Mouse (Mus musculus) fibroblast of lung, adult 2 months (primary cell): ENCODE data around the gene Poc1b.
"Not testable (repeated sequence)": the region's sequence is repeated elsewhere in the genome, so short reads cannot be mapped to it uniquely, and the experiment has no call there.

ENCODE experiments used
- DNase-seq: peaks from one replicate; pipeline ENCODE4 v3.0.0-alpha.2; 2011; ENCODE audit warnings: low read depth

The Poc1b gene

DNA sequence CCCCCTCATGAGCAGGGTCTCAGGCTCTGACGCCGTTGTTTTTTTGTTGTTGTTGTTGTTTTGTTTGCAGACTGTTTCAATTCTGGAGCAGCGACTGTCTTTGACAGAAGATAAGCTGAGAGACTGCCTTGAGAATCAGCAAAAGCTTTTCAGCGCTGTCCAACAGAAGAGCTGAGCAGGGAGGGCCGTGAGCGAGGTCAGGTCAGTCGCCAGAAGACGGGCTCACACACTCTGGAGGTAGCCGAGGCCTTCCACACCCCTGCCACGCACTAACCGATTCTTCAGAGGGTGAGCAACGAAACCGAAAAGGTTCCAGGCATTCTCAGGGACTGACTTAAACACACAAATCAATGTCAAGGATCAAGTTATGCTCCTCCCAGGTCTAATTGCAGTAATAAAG, 89.7 kb downstream of the Poc1b start:
- DNase-seq: no peak

DNA sequence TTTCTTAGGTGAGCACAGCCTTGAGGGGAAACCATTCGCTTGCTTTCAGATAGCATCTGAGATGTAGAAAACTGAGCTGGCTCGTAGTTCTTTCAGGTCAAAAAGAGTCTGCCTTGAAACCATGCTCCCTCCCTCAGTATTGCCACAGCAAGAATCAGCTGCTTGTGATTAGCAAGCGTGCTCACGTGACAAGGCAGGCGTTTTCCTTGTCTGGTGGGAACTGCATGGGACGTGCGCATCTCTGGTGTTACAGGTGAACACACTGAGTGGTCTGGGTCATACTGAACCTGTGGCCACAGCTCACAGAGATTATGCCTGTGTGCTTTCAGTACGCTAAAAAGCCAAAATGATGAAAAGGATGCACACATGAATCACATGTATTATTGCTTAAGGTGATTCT, 90.3 kb downstream of the Poc1b start:
- no peak for DNase-seq

- DNase-seq: no peak
These were observed 90.9 kb downstream of the Poc1b start for GRCm38 (mm10) chr10:99197607-99198305.

DNA sequence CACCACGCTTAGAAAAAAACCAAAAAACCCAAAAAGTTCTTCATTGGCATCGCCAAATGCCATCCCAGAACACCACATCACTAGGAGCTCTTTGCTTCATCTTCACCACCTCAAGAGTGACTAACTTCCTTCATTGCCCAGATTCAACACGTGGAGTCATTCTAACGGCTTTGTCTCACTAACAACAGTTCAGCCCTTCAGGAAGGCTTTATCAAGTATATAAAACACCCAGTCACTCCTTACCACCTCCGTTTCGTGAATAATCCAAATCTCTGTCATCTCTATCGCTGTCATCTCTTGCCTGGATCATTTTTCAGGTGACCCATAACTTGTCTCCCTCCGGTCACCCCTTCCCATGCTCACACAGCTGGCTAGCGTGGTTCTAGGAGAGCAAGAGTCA, 92.1 kb downstream of the Poc1b start:
- DNase-seq: no peak

GRCm38 (mm10) chr10:99200944-99201343, 94.1 kb downstream of the Poc1b start:
- no peak for DNase-seq

DNA sequence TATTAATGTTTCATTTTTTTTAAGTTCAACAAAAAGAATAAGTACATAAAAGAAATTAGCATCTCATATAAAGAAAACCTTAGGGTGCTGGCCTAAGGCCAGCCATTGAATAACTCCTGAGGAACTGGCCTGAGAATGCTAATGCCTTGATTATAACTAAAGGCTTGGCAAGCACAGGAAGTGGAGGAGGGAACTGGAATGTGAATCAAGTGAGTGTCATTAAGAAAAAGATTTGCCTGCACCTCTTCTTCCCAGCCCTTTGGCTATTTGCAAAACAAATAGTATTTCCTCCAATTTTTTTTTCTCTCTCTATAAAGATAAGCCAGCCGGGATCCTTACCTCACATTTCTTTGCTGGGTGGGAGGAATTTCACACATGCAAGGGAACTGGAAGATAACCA, 95.0 kb downstream of the Poc1b start:
- DNase-seq: no peak

DNA sequence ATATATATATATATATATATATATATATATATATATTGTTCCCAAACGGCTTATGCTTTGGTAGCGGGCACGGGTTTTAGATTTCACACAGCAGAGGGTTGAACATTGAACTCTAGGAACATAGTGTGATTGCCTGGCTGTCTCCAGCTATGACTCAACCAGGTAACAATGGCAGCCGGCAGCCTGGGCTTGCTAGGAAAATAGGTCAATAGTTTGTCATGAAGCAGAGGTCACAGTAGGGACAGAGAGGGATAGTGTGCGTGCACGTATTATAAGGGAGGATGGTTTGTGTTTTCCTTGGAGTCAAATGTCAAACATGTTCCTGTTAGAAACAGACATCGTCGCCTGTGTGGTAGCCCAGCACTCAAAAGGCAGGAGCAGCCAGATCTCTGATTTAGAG, 95.5 kb downstream of the Poc1b start:
- no peak for DNase-seq

GRCm38 (mm10) chr10:99203163-99203562, 96.3 kb downstream of the Poc1b start:
- DNase-seq: no peak

DNA sequence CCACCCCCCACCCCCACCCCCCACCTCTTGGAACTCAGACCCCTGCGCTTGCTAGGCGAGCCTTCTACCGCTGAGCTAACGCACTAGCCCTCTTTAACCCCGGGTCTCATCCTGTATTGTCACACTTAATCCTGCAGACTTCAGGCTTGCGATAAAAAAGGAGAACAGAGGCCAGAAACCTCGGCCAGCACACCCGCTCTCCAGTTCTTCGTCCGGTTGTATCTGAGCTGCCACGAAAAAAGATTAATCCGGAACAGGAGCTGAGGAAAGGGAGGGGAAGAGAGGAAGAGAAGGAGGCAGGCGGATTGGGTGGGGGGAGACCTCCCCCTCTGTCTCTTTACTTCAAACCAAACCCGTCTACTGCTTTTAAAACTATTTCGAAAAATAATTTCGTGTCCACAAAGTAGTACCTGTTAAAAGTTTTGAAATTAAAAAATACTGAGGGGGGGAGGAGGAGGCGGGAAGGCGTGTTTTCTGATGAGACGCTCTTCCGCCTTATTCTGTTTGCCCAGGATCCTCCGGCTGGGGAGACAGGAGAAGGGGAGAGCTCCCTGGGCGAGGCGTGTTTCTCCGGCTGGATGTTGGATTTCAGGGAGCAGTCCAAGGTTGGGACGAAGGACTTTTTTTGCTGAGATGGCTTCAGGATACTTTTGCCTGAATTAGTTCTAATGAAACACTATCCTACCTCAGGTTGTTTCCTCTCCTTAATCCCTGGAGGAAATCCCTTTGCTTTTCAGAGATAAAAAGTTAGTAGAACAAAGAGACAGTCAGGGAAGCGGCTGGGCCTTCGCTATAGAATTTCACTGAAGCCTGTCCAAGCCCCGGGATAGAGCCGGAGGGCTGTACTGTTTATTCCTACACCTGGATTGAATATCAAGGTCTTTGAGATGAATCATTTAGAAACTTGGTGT, 97.0 kb downstream of the Poc1b start:
- no peak for DNase-seq

- DNase-seq: no peak
These were observed 97.7 kb downstream of the Poc1b start for GRCm38 (mm10) chr10:99204553-99204952.

DNA sequence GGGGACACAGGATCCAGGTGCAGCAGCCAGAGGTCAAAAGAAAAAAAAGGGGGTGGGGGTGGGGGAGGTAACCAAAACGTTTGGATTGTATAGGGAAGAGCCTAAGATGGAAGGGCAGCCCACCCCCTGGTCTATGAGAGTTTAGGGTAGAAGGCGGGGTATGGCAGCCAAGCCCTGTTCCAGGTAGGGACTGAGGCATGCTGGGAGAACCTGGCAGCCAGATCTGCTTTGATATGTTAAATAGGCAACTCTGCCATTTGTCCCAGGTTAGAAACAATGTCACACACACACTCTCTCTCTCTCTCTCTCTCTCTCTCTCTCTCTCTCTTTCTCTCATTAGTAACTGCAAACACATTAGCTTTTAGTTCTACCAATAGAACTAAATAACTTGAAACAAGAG, 100.3 kb downstream of the Poc1b start:
- no peak for DNase-seq

GRCm38 (mm10) chr10:99209146-99209800, 102.4 kb downstream of the Poc1b start:
- DNase-seq: peak; percentile 80

DNA sequence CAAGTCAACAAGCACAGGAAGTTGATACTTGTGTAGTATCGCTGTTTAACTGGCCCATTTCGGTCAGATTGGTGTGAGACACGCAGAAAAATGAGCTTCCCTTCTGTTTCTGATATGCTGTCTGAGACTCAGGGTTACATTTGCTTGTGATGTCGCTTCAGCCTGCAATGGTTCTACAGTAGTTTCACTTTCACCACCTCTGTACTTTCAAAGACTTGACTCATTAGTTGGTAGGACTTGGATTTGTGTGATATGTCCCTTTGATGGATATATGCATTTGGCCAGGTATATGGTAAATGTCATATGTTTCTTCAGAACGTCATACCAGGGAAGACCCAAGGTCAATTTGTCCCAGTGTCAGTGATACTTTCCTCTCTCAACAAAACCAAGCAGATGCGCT, 104.2 kb downstream of the Poc1b start:
- no peak for DNase-seq

- no peak for DNase-seq
These were observed 104.8 kb downstream of the Poc1b start for GRCm38 (mm10) chr10:99211503-99212265.

GRCm38 (mm10) chr10:99214421-99215299, 107.8 kb downstream of the Poc1b start:
- peak; percentile 50 for DNase-seq

- not testable (repeated sequence) for DNase-seq
These were observed 109.7 kb downstream of the Poc1b start for GRCm38 (mm10) chr10:99216570-99216969.

- no peak for DNase-seq
These were observed 114.7 kb downstream of the Poc1b start for GRCm38 (mm10) chr10:99221540-99221939.

GRCm38 (mm10) chr10:99222726-99223125, 115.9 kb downstream of the Poc1b start:
- no peak for DNase-seq

DNA sequence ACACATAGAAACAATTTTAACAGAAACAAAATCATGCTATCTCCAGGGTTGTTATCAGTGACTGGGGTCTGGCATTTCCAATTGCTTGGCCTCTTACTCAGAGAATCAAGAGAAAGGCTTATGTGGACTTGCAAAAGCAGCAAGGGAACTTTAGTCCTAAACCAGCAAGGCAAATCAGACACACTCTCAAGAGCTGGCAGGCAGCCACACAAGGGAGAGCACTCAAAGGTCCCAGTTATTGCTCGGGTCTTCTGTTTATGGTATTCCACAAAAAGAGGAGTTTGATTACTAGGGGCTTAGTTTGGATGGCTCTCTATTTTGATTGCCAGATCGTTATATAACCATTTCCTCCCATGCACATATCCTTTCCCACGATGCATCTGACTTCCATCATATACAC, 117.4 kb downstream of the Poc1b start:
- DNase-seq: no peak

DNA sequence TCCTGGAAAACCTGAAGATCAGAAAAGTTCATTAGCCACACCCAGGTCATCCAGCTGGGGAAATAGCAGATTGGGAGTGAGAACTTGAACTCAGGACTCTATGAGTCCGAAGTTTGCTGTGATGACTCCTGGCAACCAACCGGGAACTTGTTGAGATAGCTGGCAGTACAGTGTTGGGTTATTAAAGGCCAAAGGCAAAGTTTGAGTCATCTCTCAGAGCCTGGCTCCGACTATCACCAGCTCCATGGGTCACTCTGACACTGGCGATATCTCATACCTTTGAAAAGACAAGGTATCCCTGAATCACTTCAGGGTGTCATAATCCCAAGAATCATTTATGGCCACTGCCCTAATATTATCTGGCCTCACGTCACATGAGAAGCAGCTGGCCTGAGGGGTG, 119.9 kb downstream of the Poc1b start:
- no peak for DNase-seq
